Mouse (Mus musculus) CD4-positive, CD25-positive, alpha-beta regulatory T cell (primary cell): ENCODE data around the gene Setd1a. TPM values are rescaled to one million over a fixed set of nuclear protein-coding genes. Genes with fewer than 3 reads are reported as not detected.

Source experiments
- polyA plus RNA-seq: library from polyadenylated mRNA; unstranded; fragments of 100-300 nt; shearing (Covaris generic); gene quantifications from one replicate; pipeline ENCODE4 v1.2.1, GENCODE M21; 2017

Setd1a gene
- polyA plus RNA-seq: 3.5 TPM

DNA sequence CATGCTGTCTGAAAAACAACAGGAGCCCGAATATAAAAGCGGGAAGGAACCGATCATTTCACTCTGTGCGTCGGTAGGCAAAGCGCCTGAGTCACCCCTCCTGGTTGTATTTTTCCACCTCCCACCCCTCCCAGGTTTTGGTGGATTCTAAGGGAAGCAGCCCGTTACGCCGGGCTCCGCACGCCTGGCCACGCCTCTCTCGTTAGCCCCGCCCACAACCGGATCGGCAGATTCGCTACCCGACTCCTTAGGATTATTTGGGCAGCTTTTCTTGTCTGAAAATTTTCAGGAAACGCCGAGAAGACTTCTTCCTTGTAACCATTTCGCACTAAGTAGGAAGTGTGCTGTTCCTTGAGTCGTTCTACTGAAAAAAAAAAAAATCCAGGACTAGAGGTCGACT, at the start of gene Setd1a:
Gene Setd1a, plus strand, starts transcription at position 245 of the 400 bp plus-strand sequence.

DNA sequence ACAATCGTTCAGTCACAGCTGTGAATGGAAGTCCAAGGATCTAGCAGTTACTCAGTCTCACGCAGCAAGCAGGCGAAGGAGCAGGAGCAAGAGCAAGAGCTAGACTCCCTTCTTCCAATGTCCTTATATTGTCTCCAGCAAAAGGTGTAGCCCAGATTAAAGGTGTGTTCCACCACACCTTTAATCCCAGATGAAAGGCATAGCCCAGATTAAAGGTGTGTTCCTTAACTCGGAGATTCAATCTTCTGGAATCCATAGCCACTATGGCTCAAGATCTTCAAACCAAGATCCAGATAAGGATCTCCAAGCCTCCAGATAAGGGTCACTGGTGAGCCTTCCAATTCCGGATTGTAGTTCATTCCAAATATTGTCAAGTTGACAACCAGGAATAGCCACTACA, 44.4 kb upstream of the Setd1a start, which contains the start of gene Ctf2:
Gene Ctf2, minus strand, starts transcription at position 101 of the 400 bp plus-strand sequence.

DNA sequence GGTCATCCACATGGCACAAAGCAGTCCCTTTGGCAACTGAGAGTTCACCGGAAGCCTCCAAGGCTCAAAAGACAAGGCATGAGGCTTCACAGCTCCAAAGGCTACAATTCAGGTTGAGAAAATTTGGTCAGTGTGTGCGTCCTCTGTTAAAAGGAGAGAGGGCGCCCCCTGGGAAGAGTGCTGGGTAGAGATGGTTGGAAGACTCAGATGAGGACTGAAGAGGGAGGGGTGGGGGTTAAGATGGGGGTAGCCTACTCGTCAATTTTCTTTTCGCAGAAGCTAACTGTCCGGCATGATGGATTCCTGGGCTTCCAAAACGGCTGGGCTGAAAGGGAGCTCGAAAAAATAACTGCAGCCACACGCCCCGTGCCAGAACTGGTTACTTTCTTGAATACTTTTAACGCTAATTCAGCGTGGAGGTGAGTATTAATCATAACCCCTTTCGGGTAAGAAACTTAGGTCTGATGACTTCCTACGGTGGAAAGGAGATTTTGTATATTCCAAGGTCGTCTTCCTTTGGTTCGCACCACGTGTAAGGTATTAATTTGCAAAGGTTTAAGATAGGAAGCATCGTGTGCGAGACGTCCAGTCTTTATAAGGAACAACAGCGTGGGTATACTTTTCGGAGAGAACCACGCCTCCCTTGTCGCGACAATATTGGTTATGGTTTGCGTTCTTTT, 32.0 kb upstream of the Setd1a start, which contains the start of gene Fbxl19:
Gene Fbxl19, plus strand, starts transcription at position 178 of the 680 bp plus-strand sequence.

DNA sequence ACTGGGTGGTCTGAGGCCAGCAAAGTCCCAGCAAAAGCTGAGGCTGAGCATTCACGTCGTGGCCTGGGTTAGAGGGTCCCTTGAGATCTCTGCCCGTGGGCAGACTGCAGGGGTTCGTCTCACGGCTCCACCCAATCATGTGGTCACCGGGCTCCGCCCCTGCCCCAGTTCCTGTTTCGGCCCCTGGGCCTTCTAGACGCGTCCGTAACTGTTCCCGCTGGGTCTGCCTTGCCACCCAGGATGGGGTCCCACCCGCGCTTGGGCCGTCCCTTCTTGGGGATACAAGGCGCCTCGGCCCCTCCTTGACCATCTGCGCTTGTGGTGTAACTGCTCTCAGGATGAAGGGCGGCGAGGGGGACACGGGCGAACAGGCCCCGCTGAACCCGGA, 6.8 kb upstream of the Setd1a start, which contains the start of gene Orai3:
Gene Orai3, plus strand, starts transcription at position 165 of the 388 bp plus-strand sequence.

DNA sequence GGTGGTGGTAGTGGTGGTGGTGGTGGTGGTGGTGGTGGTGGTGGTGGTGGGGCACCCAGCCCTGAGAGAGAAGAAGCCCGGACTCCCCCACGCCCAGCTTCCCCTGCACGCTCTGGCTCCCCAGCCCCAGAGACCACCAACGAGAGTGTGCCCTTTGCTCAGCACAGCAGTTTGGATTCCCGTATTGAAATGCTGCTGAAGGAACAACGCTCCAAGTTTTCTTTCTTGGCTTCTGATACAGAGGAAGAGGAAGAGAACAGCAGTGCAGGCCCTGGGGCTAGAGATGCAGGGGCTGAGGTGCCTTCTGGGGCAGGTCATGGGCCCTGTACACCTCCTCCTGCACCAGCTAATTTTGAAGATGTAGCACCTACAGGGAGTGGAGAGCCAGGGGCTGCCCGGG, 8.8 kb downstream of the Setd1a start, which contains the start of gene Gm49388:
Gene Gm49388, plus strand, starts transcription at position 301 of the 400 bp plus-strand sequence.

DNA sequence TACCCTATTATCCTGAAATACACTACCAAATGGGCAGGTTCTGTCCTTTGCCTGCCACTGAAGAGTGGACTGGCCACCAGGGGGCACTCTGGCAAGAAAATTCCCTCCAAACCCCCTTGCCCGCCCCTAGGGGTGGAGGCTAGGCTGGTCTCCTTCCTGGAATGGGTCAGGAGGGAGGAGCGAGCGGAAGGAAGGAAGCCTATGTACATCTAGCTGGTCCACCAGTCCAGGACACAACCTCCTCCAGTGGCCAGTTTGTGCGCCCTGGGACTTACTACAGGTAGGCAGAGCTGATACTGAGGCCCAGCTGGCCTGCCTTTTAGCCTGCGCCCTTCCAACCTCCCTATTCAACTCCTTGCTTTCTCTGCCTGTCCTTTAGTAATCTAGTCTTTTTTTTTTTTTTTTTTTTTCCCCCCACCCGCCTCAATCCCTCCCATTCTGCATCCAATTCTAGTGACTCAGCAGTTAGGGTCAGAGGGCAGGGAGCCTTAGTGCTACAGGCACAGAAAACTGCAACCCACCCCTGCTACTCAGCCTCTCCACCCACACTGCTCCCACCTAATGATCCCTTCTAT, 24.1 kb downstream of the Setd1a start, which contains the start of gene Hsd3b7:
Gene Hsd3b7, plus strand, starts transcription at position 170 of the 575 bp plus-strand sequence.

DNA sequence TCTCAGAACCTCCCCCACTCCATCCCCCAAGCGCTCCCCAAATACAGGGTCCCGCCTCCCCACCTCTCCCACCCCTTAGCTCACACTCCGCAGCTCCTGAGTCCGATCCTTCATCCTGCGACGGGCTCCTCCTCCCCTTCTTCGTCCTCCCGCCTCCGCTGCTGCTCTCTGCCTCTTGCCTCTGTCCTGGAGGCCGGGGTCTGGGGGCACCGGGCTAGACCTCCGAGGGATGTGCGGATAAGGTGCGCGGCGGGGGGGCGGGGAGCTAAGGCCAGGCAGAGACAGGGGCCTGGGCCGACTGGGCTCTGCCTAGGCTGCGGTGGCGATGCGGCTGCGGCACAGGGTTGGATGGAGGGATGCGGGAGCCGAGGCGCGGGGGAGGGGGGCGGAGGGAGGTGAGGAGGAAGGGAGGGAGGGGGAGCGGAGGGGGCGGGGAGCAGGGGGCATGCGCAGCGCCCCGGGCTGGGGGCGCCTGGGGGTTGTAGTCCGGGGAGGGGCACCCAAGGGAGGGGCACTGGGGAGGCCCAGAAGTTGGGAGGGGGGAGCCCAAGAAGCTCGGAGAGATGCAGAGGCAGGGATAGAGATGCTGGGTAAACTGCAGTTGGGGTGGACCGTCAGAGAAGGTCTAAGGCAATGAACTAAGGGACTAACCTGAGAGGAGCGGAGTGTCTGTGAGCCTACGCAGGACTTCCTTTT, 47.9 kb downstream of the Setd1a start, which contains the start of the genes Stx4a and Stx1b:
Gene Stx4a, plus strand, starts transcription at position 119 of the 696 bp plus-strand sequence.
Gene Stx1b, minus strand, starts transcription at position 374 of the 696 bp plus-strand sequence.

Other genes starting within 250 kb of the Setd1a start
- 15.0 TPM for gene Tmem265, start 215.3 kb upstream of the Setd1a start, polyA plus RNA-seq
- gene Phkg2, start 203.3 kb upstream of the Setd1a start, polyA plus RNA-seq: 114 TPM
- 0.42 TPM for gene Ccdc189, start 188.1 kb upstream of the Setd1a start, polyA plus RNA-seq
- 129 TPM for gene Rnf40, start 187.9 kb upstream of the Setd1a start, polyA plus RNA-seq
- gene Zfp629, start 160.9 kb upstream of the Setd1a start, polyA plus RNA-seq: 1.0 TPM
- 74.6 TPM for gene Bcl7c, start 67.7 kb upstream of the Setd1a start, polyA plus RNA-seq
- not detected for gene Ctf1, start 63.9 kb upstream of the Setd1a start, polyA plus RNA-seq
- not detected for gene Ctf2, start 44.5 kb upstream of the Setd1a start, polyA plus RNA-seq
- gene Fbxl19, start 32.1 kb upstream of the Setd1a start, polyA plus RNA-seq: 1.3 TPM
- gene Orai3, start 6.9 kb upstream of the Setd1a start, polyA plus RNA-seq: 24.1 TPM
- gene Gm49388, start 8.9 kb downstream of the Setd1a start, polyA plus RNA-seq: not detected
- 2.4 TPM for gene Hsd3b7, start 23.9 kb downstream of the Setd1a start, polyA plus RNA-seq
- 150 TPM for gene Stx4a, start 47.6 kb downstream of the Setd1a start, polyA plus RNA-seq
- not detected for gene Stx1b, start 47.9 kb downstream of the Setd1a start, polyA plus RNA-seq
- 43.1 TPM for gene Zfp646, start 99.6 kb downstream of the Setd1a start, polyA plus RNA-seq
- gene Zfp668, start 100.2 kb downstream of the Setd1a start, polyA plus RNA-seq: 21.8 TPM
- 0.48 TPM for gene Prss53, start 114.3 kb downstream of the Setd1a start, polyA plus RNA-seq
- not detected for gene Gm21974, start 118.8 kb downstream of the Setd1a start, polyA plus RNA-seq
- gene Vkorc1, start 118.9 kb downstream of the Setd1a start, polyA plus RNA-seq: 34.1 TPM
- gene Bckdk, start 127.4 kb downstream of the Setd1a start, polyA plus RNA-seq: 68.1 TPM
- 46.5 TPM for gene Kat8, start 135.8 kb downstream of the Setd1a start, polyA plus RNA-seq
- 0.11 TPM for gene Prss8, start 153.4 kb downstream of the Setd1a start, polyA plus RNA-seq
- gene Prss36, start 170.1 kb downstream of the Setd1a start, polyA plus RNA-seq: 4.2 TPM
- 152 TPM for gene Fus, start 190.8 kb downstream of the Setd1a start, polyA plus RNA-seq
- 292 TPM for gene Pycard, start 217.2 kb downstream of the Setd1a start, polyA plus RNA-seq
- not detected for gene Trim72, start 227.3 kb downstream of the Setd1a start, polyA plus RNA-seq